Mouse (Mus musculus) hindbrain, embryonic 14.5 days (tissue): ENCODE data around the gene Stoml1. TPM values are rescaled to one million over a fixed set of nuclear protein-coding genes. Genes with fewer than 3 reads are reported as not detected.

Source experiments
- ATAC-seq: fragments of 200-750 bp; cut with Nextera tagmentation; 2 replicates; pipeline ENCODE4 v1.8.0; 2017; ENCODE audit warnings: moderate number of reproducible peaks, mild to moderate bottlenecking, moderate TSS enrichment, moderate library complexity; ENCODE audit not compliant: low FRiP score
- DNase-seq: peaks from one replicate; pipeline ENCODE4 v3.0.0-alpha.2; 2015; ENCODE audit warnings: low spot score
- H3K27ac ChIP-seq: fragments of 300-500 bp; sonication (generic); 2 replicates; pipeline ENCODE4 v1.5.1; 2014; ENCODE audit warnings: mild to moderate bottlenecking, moderate library complexity
- H3K27me3 ChIP-seq: fragments of 300-500 bp; sonication (generic); 2 replicates; pipeline ENCODE4 v1.6.1; 2014; ENCODE audit warnings: mild to moderate bottlenecking, low read length, mixed read lengths; ENCODE audit not compliant: control insufficient read depth, insufficient read depth
- H3K36me3 ChIP-seq: fragments of 300-500 bp; sonication (generic); replicated peaks from 2 replicates; pipeline ENCODE4 v1.6.1; 2014; ENCODE audit not compliant: control insufficient read depth, insufficient read depth
- H3K4me1 ChIP-seq: fragments of 300-500 bp; sonication (generic); replicated peaks from 2 replicates; pipeline ENCODE4 v1.6.1; 2014; ENCODE audit warnings: antibody characterized with exemption, low read length, mixed read lengths; ENCODE audit not compliant: control insufficient read depth, insufficient read depth
- H3K4me2 ChIP-seq: fragments of 300-500 bp; sonication (generic); replicated peaks from 2 replicates; pipeline ENCODE4 v1.6.1; 2014; ENCODE audit warnings: mild to moderate bottlenecking, moderate library complexity
- H3K4me3 ChIP-seq: fragments of 300-500 bp; sonication (generic); replicated peaks from 2 replicates; pipeline ENCODE4 v1.5.1; 2014; ENCODE audit warnings: mild to moderate bottlenecking, low read length
- H3K9ac ChIP-seq: fragments of 300-500 bp; sonication (generic); 2 replicates; pipeline ENCODE4 v1.6.1; 2014
- H3K9me3 ChIP-seq: fragments of 300-500 bp; sonication (generic); 2 replicates; pipeline ENCODE4 v1.6.1; 2016; ENCODE audit warnings: low read length; ENCODE audit not compliant: control insufficient read depth
- WGBS: fragments of 180-500 bp; shearing (Covaris S2); extraction: QIAGEN DNeasy Blood & Tissue Kit; methylation state at CpG from one replicate; pipeline ENCODE4 v1.1.7; 2014; 5-methylcytosine and 5-hydroxymethylcytosine counted together
- polyA plus RNA-seq: library from polyadenylated mRNA; unstranded; fragments of >200 nt; fragmentation: Nextera tagmentation; extraction: Ambion mirVana; gene quantifications from 2 replicates; pipeline ENCODE4 v1.2.1, GENCODE M21; 2014

The Stoml1 gene
- polyA plus RNA-seq, 1 experiment from 2014 or later: 103 TPM

DNA sequence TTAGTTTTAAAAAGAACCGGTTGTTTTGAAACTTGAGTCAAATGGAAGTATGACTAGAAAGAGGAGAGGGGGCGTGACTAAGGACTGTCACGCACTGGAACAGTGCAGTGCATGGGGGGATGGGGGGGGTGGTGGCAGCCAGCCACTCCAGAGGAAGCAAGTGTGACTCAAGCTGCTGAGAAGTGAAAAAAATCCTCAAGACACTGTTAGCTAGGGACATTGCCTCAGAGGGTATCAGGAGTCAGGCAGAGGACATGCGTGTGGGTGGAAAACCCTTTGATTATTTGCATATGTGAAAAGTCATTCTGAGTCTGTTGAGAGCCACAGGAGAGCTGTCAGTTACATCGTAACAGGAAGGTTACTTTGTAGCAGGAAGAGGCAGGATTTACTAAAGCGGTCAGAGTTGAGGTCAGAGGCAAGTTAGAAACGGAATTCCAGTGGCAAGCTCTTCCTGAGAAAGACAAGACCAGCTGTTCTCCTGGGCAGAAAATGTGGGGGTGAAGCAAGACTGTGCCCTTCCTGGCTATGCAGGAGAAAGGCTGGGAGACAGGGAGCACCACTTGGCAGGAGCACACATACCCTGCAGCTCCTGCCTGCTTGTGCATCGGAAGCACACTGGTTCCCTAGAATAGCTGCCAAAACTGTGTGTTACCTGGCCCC lies 22.3 kb downstream of the Stoml1 start:
- Histone ChIP-seq H3K4me1 (no peaks in the 10 kb centered on the region), H3K4me3 (no peak overlapping the region), H3K4me2 (no peak overlapping the region), H3K9ac (no peak overlapping the region), H3K9me3 (no peaks in the 10 kb centered on the region), H3K27ac (peak overlapping the region; percentile 27; the same call in 1 of the 2 replicates), H3K27me3 (no peaks in the 10 kb centered on the region), H3K36me3 (no peaks in the 10 kb centered on the region)
- WGBS: 38% methylated on average over 8 of the region's 8 CpGs
- ATAC-seq: no peak
- no peak for DNase-seq

DNA sequence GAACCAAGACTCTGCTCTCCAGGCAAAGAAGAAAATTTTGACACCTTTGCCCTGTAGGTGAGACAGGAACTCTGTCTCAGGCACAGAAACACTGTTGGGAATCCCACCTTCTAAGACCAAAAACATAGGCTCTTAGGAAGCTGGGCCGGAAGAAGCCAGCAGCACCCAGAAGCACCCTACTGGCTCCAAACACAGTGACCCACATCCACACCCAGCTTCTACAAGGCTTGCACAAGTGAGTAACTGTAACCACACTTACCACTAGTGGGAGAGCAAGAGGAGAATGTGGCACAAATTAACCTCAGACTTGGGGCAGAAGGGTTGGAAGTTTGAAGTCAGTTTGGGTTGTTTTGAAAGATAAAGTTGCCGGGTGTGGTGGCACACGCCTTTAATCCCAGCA lies 22.8 kb downstream of the Stoml1 start:
- Histone ChIP-seq H3K9me3 (no peaks in the 10 kb centered on the region), H3K9ac (no peak overlapping the region), H3K27ac (0 out of 2 replicates have a peak overlapping the region, but pooled peaks have one; percentile 27), H3K4me2 (no peak overlapping the region), H3K36me3 (no peaks in the 10 kb centered on the region), H3K27me3 (no peaks in the 10 kb centered on the region), H3K4me3 (no peak overlapping the region), H3K4me1 (no peaks in the 10 kb centered on the region)
- ATAC-seq (no peak), DNase-seq (no peak)
- WGBS: 92% methylated on average over 3 of the region's 3 CpGs

DNA sequence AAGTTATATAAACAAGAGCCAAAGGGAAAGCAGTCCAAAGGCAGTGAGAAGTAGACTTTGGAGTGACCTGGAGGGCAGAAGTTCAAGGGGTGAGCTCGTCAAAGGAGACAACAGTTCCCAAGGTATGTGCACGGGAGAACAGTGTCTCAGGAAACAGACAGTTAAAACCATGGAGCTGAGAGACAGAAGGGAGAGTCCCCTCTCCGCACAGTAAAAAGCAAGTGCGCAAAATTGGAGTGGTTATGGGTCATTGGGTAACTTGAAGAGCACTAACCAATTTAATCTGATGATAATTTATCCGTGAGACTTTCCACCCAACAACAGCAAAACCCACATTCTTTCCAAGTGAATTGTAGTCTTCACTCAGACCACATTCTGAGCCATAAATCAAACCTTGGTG lies 23.4 kb downstream of the Stoml1 start:
- ATAC-seq (no peak), DNase-seq (no peak)
- H3K4me3 ChIP-seq: no peak overlapping the region
- H3K4me2 ChIP-seq: no peak overlapping the region
- 37% methylated on average over 5 of the region's 5 CpGs for WGBS
- H3K36me3 ChIP-seq: no peaks in the 10 kb centered on the region
- no peak overlapping the region for H3K27ac ChIP-seq
- no peaks in the 10 kb centered on the region for H3K4me1 ChIP-seq
- H3K9me3 ChIP-seq: no peaks in the 10 kb centered on the region
- H3K9ac ChIP-seq: no peak overlapping the region
- no peaks in the 10 kb centered on the region for H3K27me3 ChIP-seq

DNA sequence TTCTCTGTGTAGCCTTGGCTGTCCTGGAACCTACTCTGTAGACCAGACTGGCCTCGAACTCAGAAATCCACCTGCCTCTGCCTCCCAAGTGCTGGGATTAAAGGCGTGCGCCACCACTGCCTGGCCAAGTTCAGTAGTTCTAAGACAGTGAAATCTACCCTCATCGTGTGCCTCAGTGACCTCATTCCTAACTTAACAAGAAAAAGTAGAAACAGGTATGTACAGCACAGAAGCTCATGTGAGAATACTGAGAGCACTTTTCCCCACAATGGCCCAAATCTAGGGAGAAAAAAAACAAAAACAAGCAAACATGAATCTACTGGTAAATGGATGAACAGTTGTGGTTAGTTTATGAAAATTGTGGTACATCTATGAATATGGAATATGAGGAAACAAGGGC lies 25.3 kb downstream of the Stoml1 start:
- ATAC-seq: no peak
- H3K4me3 ChIP-seq: no peak overlapping the region
- H3K36me3 ChIP-seq: no peaks in the 10 kb centered on the region
- no peaks in the 10 kb centered on the region for H3K9me3 ChIP-seq
- DNase-seq: no peak
- no peak overlapping the region for H3K27ac ChIP-seq
- no peak overlapping the region for H3K4me2 ChIP-seq
- 91% methylated on average over 4 of the region's 4 CpGs for whole genome bisulfite sequencing
- H3K4me1 ChIP-seq: no peaks in the 10 kb centered on the region
- no peaks in the 10 kb centered on the region for H3K27me3 ChIP-seq
- no peak overlapping the region for H3K9ac ChIP-seq

DNA sequence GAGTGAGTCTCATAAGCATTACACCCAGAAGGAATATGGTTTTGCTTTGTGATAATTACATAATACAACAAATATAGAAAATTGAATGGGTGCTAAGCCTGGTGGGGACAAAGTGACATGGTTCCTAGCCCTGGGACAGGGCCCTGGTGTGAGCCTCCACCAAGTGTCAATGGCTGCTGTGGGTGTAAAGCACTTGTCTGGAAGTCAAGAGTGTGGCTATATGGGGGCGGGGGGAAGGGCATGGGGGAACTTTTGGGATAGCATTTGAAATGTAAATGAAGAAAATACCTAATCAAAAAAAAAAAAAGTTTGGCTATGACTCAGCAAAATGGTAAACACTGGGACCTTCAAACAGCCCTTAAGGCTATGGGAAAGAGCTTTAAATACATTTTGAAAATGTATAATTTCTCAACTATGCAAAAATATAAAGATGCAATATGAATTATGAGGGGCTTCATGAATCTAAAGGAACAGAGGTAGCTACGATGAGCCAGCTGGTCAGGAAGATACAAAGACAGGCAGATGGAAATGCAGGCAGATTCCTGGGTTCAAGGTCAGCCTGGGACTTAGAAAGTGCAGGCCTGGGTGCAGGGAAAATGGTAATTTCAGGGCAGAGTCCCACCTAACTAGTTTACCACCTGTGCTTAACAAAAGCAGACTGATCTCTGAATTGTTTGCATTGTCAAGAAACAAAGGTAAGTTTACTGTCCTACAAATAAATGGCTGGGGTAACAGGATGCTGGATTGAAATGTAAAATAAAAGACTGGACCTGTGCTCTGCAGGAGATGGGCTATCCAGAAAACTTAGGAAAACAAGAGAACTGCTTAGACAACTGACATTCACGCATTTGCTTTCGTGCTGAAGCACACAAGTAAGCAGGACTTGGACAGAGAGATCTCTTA lies 26.1 kb downstream of the Stoml1 start:
- Histone ChIP-seq H3K27me3 (no peaks in the 10 kb centered on the region), H3K9me3 (no peaks in the 10 kb centered on the region), H3K27ac (no peak overlapping the region), H3K4me1 (no peaks in the 10 kb centered on the region), H3K4me3 (no peak overlapping the region), H3K36me3 (no peaks in the 10 kb centered on the region), H3K9ac (no peak overlapping the region), H3K4me2 (no peak overlapping the region)
- no peak for DNase-seq
- ATAC-seq: no peak
- 51% methylated on average over 4 of the region's 4 CpGs for WGBS

DNA sequence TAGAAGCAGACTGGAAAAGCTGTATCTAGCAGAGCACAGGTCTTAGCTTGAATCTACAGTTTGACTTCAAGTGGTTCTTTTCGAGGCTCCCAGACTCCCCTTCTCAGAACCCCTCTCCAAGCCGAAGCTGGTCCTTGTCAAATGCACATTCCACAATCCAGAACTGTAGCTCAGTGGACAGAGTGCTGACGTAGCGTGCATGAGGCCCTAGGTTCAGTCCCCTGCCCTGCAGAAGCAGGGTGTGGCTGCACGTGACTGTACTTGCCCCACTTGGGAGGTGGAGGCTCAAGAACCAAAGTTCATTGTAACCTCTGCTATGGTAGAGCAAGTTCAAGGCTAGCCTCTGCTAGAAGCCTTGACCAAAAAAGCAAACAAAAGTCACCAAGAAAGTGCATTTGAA lies 26.8 kb downstream of the Stoml1 start:
- DNase-seq (no peak), ATAC-seq (no peak)
- Histone ChIP-seq H3K9ac (no peak overlapping the region), H3K27me3 (no peaks in the 10 kb centered on the region), H3K4me2 (no peak overlapping the region), H3K4me3 (no peak overlapping the region), H3K4me1 (no peaks in the 10 kb centered on the region), H3K36me3 (no peaks in the 10 kb centered on the region), H3K9me3 (no peaks in the 10 kb centered on the region), H3K27ac (no peak overlapping the region)
- WGBS: 74% methylated on average over 5 of the region's 5 CpGs

DNA sequence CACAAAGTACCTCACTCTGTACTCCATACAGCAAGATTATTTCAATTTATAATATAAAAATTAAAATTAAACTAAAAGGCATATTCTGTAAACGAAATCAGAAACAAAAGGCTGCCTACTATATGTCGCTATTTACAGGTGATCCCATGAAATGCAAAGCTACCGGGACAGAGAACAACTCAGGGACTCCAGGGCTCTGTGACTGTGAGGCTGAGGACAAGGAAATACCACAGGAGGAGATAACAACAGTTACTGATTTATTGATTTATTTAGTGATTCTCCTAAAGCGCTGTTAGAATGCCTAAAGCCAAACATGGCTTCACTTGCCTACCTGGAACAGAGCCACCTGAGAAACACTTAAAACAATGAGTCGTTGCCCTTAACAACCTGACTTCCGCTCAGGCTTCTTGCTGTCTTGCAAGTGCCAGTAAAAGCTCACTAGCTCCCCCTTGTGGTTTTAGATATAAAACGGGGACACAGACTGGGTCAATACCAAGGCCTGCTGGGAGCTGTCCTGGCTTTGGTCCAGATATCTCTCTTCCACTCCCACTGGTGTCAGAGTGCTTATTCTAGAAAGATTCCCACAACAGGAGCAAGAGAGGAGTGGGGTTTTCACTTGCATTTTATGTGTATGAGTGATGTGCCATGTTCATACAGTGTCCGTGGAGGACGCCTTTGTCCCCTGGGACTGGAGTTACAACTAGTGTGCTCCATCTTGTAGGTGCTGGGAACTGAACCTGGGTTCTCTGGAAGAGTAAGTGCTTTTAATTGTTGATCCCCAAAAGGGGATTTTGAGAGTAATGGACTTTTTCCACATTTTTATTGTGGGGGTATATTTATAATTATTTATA lies 27.5 kb downstream of the Stoml1 start:
- Histone ChIP-seq H3K27me3 (no peaks in the 10 kb centered on the region), H3K27ac (no peak overlapping the region), H3K9me3 (no peaks in the 10 kb centered on the region), H3K36me3 (no peaks in the 10 kb centered on the region), H3K4me3 (no peak overlapping the region), H3K4me2 (no peak overlapping the region), H3K4me1 (no peaks in the 10 kb centered on the region), H3K9ac (no peak overlapping the region)
- peak; percentile 62 for ATAC-seq
- WGBS: 35% methylated on average over 9 of the region's 9 CpGs
- peak; percentile 91 for DNase-seq

DNA sequence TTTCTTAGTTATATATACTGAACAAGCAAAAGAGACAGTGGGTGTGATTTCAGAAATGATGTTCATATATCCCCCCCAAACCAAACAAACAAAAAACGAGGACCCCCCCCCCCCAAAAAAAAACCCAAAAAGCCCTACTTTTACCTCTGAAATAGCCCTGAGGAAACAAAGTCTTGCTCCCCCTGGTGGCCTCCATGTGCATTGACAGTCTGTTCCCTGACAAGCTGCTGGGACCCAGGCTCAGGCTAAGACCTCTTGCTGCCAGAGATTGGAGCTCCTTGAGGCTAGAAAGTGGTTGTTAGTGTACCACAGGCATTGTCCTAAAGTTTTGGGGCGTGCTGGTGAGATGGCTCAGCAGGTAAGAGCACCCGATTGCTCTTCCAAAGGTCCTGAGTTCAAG lies 28.6 kb downstream of the Stoml1 start:
- no peaks in the 10 kb centered on the region for H3K4me1 ChIP-seq
- H3K4me3 ChIP-seq: no peak overlapping the region
- H3K4me2 ChIP-seq: no peak overlapping the region
- no peak overlapping the region for H3K9ac ChIP-seq
- no peak overlapping the region for H3K27ac ChIP-seq
- ATAC-seq (no peak), DNase-seq (no peak)
- no peaks in the 10 kb centered on the region for H3K27me3 ChIP-seq
- 48% methylated on average over 3 of the region's 3 CpGs for WGBS
- H3K9me3 ChIP-seq: no peaks in the 10 kb centered on the region
- H3K36me3 ChIP-seq: no peaks in the 10 kb centered on the region

DNA sequence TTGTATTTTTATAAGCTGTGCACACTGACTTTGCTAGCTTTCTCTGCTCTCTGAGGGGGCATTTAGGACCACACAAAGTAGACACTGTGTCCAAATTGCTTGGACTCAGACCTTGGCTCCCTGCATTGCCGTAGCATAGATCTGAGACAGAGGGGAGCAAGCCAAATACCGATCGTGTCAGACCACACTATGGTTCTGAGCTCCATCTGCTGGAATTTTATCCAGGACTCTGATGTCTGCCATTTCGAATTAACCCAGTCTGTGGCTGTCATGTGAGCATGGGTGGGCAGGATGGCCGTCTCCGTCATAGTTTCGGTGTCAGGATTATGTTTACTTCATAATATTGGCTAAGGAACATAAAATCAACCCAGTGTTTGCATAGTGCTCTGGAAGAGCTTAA lies 30.5 kb downstream of the Stoml1 start:
- no peak for DNase-seq

More for the DNA sequence above, 30.5 kb downstream of the Stoml1 start:
- Histone ChIP-seq H3K27me3 (no peaks in the 10 kb centered on the region), H3K4me3 (no peak overlapping the region), H3K36me3 (no peaks in the 10 kb centered on the region), H3K4me2 (no peak overlapping the region), H3K4me1 (no peaks in the 10 kb centered on the region), H3K9ac (no peak overlapping the region), H3K9me3 (no peaks in the 10 kb centered on the region), H3K27ac (no peak overlapping the region)
- ATAC-seq: no peak
- WGBS: 81% methylated on average over 7 of the region's 7 CpGs
